Mouse (Mus musculus) heart, adult 2 months (tissue): Measurements from ENCODE around the gene Ccdc124.

Source experiments
- CTCF ChIP-seq: fragments of 200-600 bp; IDR thresholded peaks from 2 replicates; pipeline ENCODE4 v1.8.1; 2022; ENCODE audit warnings: antibody characterized with exemption, mild to moderate bottlenecking, moderate library complexity
- EP300 ChIP-seq: fragments of 200-500 bp; IDR thresholded peaks from 2 replicates; pipeline ENCODE4 v1.6.1; 2011; ENCODE audit warnings: low read depth, low read length, control low read depth; ENCODE audit not compliant: insufficient read depth
- POLR2A ChIP-seq: fragments of 200-500 bp; IDR thresholded peaks from 2 replicates; pipeline ENCODE4 v1.6.1; 2011; ENCODE audit warnings: mild to moderate bottlenecking, low read depth, low read length, control low read depth; ENCODE audit not compliant: insufficient read depth

DNA sequence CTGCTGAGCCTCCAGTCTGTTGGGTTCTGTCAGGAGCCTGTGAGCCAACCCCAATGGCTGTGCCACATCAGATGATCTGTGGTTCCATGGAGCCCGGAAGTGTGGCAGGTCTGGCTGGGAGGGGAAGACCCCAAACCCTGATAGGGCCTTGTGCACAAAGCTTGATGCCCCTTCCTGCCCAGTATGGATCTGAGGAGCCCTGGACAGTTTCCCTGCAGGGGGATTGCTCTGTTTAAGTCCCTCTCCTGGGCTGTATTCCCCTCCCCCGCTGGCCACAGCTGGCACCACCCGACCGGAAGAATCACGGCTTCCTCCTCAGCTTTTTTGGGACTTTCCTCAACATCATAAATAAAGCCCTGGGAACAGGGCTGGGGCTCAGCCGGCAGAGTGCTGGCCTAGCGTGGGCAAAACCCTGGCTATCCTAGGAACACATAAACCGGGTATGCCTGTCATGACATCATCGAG is 40.7 kb downstream of the Ccdc124 start:
- no peak for TF ChIP-seq POLR2A
- TF ChIP-seq CTCF = no peak
- TF ChIP-seq EP300 = no peak
